Mouse (Mus musculus): ENCODE measurements around the gene Eef2. TPM values are rescaled to one million over a fixed set of nuclear protein-coding genes. Genes with fewer than 3 reads are reported as not detected.
A peak's percentile ranks its signal among the peaks of the same experiment; 100 is the strongest.

Gene Eef2
- total and polyA plus RNA-seq, 3 experiments: 1,752 to 4,660 (median 2,649) TPM

- TF ChIP-seq CHD1 (IDR thresholded peaks at IDR 0.05; ENCODE audit: low read depth, low read length) (no peak), JUN (IDR thresholded peaks at IDR 0.05; ENCODE audit: insufficient read depth, low read depth, low read length) (peak; percentile 89), IRF4 (IDR thresholded peaks at IDR 0.05; ENCODE audit: low read depth, low read length) (peak; percentile 41; the same call in 1 of the 2 replicates), PAX5 (IDR thresholded peaks at IDR 0.05; ENCODE audit: low read length) (no peak), ZC3H11A (IDR thresholded peaks at IDR 0.05; ENCODE audit: low read depth, low read length) (no peak), NRF1 (IDR thresholded peaks at IDR 0.05; ENCODE audit: low read depth, low read length) (peak; percentile 87), JUND (conservative IDR thresholded peaks at IDR 0.05; ENCODE audit: low read depth, low read length) (peak; percentile 95), SIN3A (IDR thresholded peaks at IDR 0.05; ENCODE audit: low read length) (peak; percentile 53; the same call in 1 of the 2 replicates), MYC (IDR thresholded peaks at IDR 0.05; ENCODE audit: low read depth, low read length) (peak; percentile 64), POLR2A (IDR thresholded peaks at IDR 0.05; ENCODE audit: low read depth, low read length) (peak; percentile 91), MAZ (IDR thresholded peaks at IDR 0.05; ENCODE audit: low read depth, low read length) (peak; percentile 78; the same call in 1 of the 2 replicates), SMC3 (IDR thresholded peaks at IDR 0.05; ENCODE audit: low read depth, low read length) (no peak; the same call in 1 of the 2 replicates), MAFK (IDR thresholded peaks at IDR 0.05; ENCODE audit: insufficient replicate concordance, low read length) (no peak), USF1 (IDR thresholded peaks at IDR 0.05; ENCODE audit: low read depth, low read length) (no peak), POLR2AphosphoS2 (IDR thresholded peaks at IDR 0.05; ENCODE audit: low read depth, low read length) (peak; percentile 100), CTCF (conservative IDR thresholded peaks at IDR 0.05 in 1 of 2, IDR thresholded peaks at IDR 0.05 in 1 of 2; ENCODE audit: low read depth in 2 of 2, low read length in 2 of 2) (no peak), BHLHE40 (IDR thresholded peaks at IDR 0.05; ENCODE audit: low read depth, low read length) (0 out of 2 replicates have a peak, but pooled peaks have one; percentile 40), GABPA (IDR thresholded peaks at IDR 0.05; ENCODE audit: insufficient replicate concordance, low read depth, low read length) (peak; percentile 5; the same call in 1 of the 2 replicates), MXI1 (IDR thresholded peaks at IDR 0.05; ENCODE audit: low read depth, low read length) (peak; percentile 24), MEF2A (IDR thresholded peaks at IDR 0.05; ENCODE audit: borderline replicate concordance, low read depth, low read length) (peak; percentile 73)
These were observed 6.2 kb downstream of the Eef2 start, which contains the start of gene Dapk3 (continued) for GRCm38 (mm10) chr10:81182336-81183333.

GRCm38 (mm10) chr10:81183805-81184204 lies 7.4 kb downstream of the Eef2 start, which contains the start of gene 4930442H23Rik:
TSS of gene 4930442H23Rik (minus strand) at chr10:81183849.
- H3K27ac ChIP-seq (ENCODE audit: insufficient read depth, low read depth): peak within 1 kb of the TSS; percentile 85

More at GRCm38 (mm10) chr10:81183805-81184204, 7.4 kb downstream of the Eef2 start, which contains the start of gene 4930442H23Rik:
- Histone ChIP-seq H3K9me3 (replicated peaks; ENCODE audit: low read length) (no peaks in the 10 kb centered on the region), H3K4me1 (ENCODE audit: control insufficient read depth in 1 of 2, insufficient read depth in 2 of 2) (peaks cover 16 to 39% of the 10 kb centered on the region in 2 experiments), H3K27me3 (replicated peaks) (no peaks in the 10 kb centered on the region), H3K4me3 (replicated peaks in 1 of 3; ENCODE audit: low read depth in 2 of 3, low read length in 2 of 3, poor library complexity in 1 of 3) (peak within 1 kb of the TSS; percentile 60 to 77 (median 66)), H3K4me2 (ENCODE audit: insufficient read depth, low read depth, poor library complexity, severe bottlenecking) (peak within 1 kb of the TSS; percentile 24), H3K9ac (ENCODE audit: insufficient read depth, low read depth) (peak within 1 kb of the TSS; percentile 64), H3K79me2 (replicated peaks; ENCODE audit: control insufficient read depth, extremely low read depth, insufficient read depth, poor library complexity, severe bottlenecking) (peaks cover 19% of the 10 kb centered on the region), H3K36me3 (replicated peaks in 1 of 2; ENCODE audit: control insufficient read depth in 1 of 2, insufficient read depth in 1 of 2, low read length in 1 of 2) (peaks cover 59 to 78% of the 10 kb centered on the region in 2 experiments)
- DNase-seq (ENCODE audit: extremely low read depth): no peak
- no peak for TF ChIP-seq MAFK (IDR thresholded peaks at IDR 0.05; ENCODE audit: insufficient replicate concordance, low read length)
- in situ Hi-C loops (cut with MboI; ENCODE audit: low pct_ligation_motif_present, low pct_unique_long_range_greater_than_20kb, low sequenced_read_pairs): no loop called here
- dilution Hi-C loops (cut with MboI; ENCODE audit: extremely low pct_ligation_motif_present, extremely low pct_unique_long_range_greater_than_20kb, low sequenced_read_pairs): no loop called here
